Mouse (Mus musculus) ES-E14 (cell line): ENCODE measurements at regions not wholly inside any gene's neighbourhood (a gene's known extent, or its start where the extent isn't known, plus 50 kb on each side); places are given as distances from the start of the nearest gene placed in this dataset.

Experiments used
- DNase-seq: peaks from one replicate; pipeline ENCODE4 v3.0.0-alpha.2; 2013; ENCODE audit warnings: low read depth, low spot score
- H3K27ac ChIP-seq: 2 replicates; pipeline ENCODE4 v1.5.1; 2012; ENCODE audit warnings: low read depth, mild to moderate bottlenecking, low read length, moderate library complexity, mixed read lengths; ENCODE audit not compliant: poor library complexity, insufficient read depth, severe bottlenecking
- H3K36me3 ChIP-seq: 2 replicates; pipeline ENCODE4 v1.6.1; 2012; ENCODE audit warnings: mild to moderate bottlenecking, low read length, moderate library complexity, mixed read lengths; ENCODE audit not compliant: control insufficient read depth, poor library complexity, insufficient read depth, severe bottlenecking
- H3K4me1 ChIP-seq, 2 experiments: fragments of 150-350 bp in 1 of 2; sonication (generic) in 1 of 2; 2 replicates each; pipeline ENCODE4 v1.6.1; 2012; ENCODE audit warnings: low read length in 2 of 2, mild to moderate bottlenecking in 1 of 2, mixed read lengths in 1 of 2; ENCODE audit not compliant: control insufficient read depth in 2 of 2, insufficient read depth in 2 of 2, poor library complexity in 1 of 2
- H3K4me3 ChIP-seq, 2 experiments: fragments of 150-350 bp in 1 of 2; sonication (generic) in 1 of 2; 2 replicates each; pipeline ENCODE4 v1.5.1; 2012; ENCODE audit warnings: low read length in 2 of 2, low read depth in 1 of 2, mild to moderate bottlenecking in 1 of 2, mixed read lengths in 1 of 2; ENCODE audit not compliant: insufficient read depth in 1 of 2, poor library complexity in 1 of 2, severe bottlenecking in 1 of 2
- H3K9ac ChIP-seq: 2 replicates; pipeline ENCODE4 v1.6.1; 2012; ENCODE audit warnings: low read depth, mild to moderate bottlenecking, low read length, mixed read lengths; ENCODE audit not compliant: poor library complexity, insufficient read depth, severe bottlenecking
- H3K9me3 ChIP-seq: fragments of 150-350 bp; sonication (generic); 2 replicates; pipeline ENCODE4 v1.6.1; 2012; ENCODE audit warnings: low read depth, mild to moderate bottlenecking, low read length; ENCODE audit not compliant: control insufficient read depth, insufficient read depth
- CHD2 ChIP-seq: IDR thresholded peaks from 2 replicates; pipeline ENCODE4 v1.6.1; 2014; ENCODE audit warnings: mild to moderate bottlenecking, low read depth, low read length, inconsistent platforms
- HCFC1 ChIP-seq: IDR thresholded peaks from 2 replicates; pipeline ENCODE4 v1.6.1; 2012; ENCODE audit warnings: low read length, inconsistent platforms, borderline replicate concordance; ENCODE audit not compliant: insufficient read depth
- MAFK ChIP-seq: IDR thresholded peaks from 2 replicates; pipeline ENCODE4 v1.6.1; 2014; ENCODE audit warnings: mild to moderate bottlenecking, low read depth, low read length, inconsistent platforms; ENCODE audit not compliant: insufficient read depth
- ZC3H11A ChIP-seq: IDR thresholded peaks from 2 replicates; pipeline ENCODE4 v1.6.1; 2012; ENCODE audit warnings: low read depth, mild to moderate bottlenecking, inconsistent platforms, low read length, borderline replicate concordance
- ZNF384 ChIP-seq: IDR thresholded peaks from 2 replicates; pipeline ENCODE4 v1.6.1; 2012; ENCODE audit warnings: low read depth, low read length, inconsistent platforms
- in situ Hi-C, 2 experiments: fragments of 600-800 bp; cut with MboI; formaldehyde crosslinking; loops; one replicate each; pipeline ENCODE4 v1.15.1; 2025; ENCODE audit warnings: low sequenced_read_pairs in 2 of 2, inconsistent platforms in 1 of 2; ENCODE audit not compliant: unreplicated experiment in 2 of 2

GRCm38 (mm10) chr9:25031466-25031865 is 57.8 kb upstream of the Gm10181 start:
- Histone ChIP-seq H3K9ac (no peak overlapping the region), H3K27ac (no peak overlapping the region), H3K4me3 (no peak overlapping the region), H3K36me3 (no peaks in the 10 kb centered on the region), H3K4me1 (no peaks in the 10 kb centered on the region), H3K9me3 (no peaks in the 10 kb centered on the region)
- DNase-seq: no peak
- in situ Hi-C loops: no loop called here
- no peak for TF ChIP-seq HCFC1
- TF ChIP-seq CHD2: no peak
- no peak for TF ChIP-seq MAFK
- TF ChIP-seq ZNF384: no peak
- no peak for TF ChIP-seq ZC3H11A
